Mouse (Mus musculus) common myeloid progenitor, adult 5-6 weeks (primary cell): ENCODE results near the gene Hoxd4. TPM values are rescaled to one million over a fixed set of nuclear protein-coding genes. Genes with fewer than 3 reads are reported as not detected.

Source experiments
- ATAC-seq: replicated peaks from 2 replicates; pipeline ENCODE4 v1.8.0; 2016; ENCODE audit warnings: low read depth, mild to moderate bottlenecking, moderate TSS enrichment, inconsistent platforms; ENCODE audit not compliant: poor library complexity, severe bottlenecking
- total RNA-seq: library from RNA; stranded (forward); fragments of 200-1000, 187-1606 nt; gene quantifications from 2 replicates; pipeline ENCODE4 v1.2.3, GENCODE M21; 2017

The Hoxd4 gene
- total RNA-seq, 1 experiment from 2014 or later: not detected

DNA sequence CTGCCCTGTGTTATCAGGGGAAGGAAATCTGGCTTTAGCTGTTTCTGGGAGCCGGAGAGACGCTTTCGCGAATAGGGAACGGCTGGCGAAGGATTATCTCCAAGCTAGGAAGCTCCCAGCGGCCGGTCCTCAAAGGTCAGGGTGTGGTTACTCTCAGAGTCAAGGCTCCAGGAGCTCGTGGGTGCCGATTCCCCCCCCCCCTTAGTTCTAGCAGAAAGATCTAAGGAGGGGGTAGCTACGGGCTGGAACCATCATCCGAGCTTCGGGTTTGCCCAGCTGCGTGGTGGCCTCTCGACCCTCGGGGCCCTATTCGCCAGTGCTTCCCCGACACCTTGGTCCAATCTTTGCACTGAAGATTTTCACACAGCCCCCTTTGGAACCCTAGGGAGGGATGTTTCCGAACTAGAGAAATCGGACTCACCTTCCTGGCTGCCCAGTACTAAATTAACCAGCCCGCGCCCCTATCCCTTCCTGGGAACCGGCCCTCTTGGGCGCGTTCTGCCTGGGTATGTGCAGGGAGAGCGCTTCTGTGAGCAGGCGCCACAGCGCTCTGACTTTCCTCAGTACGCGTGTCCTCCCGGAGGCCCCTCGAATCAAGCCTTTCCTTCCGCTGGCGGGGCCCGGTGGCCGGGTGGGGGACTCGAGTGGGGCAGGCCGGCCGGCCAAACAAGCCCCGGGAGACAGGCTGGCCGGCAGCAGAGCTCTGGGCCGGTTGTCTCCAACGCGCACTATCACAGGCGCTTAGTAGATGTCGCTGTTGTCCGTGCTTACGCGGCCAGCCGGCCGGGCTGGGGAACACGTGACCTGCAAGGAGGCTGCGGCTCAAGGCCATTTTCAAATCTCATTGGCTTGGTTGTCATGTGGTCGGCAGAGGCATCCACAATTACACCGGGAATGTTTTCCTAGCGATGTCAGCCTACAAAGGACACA, 20.4 kb upstream of the Hoxd4 start, which contains the start of gene Hoxd10:
TSS of gene Hoxd10 (plus strand) at position 903 of the 930 bp plus-strand sequence.
- no peak for ATAC-seq

DNA sequence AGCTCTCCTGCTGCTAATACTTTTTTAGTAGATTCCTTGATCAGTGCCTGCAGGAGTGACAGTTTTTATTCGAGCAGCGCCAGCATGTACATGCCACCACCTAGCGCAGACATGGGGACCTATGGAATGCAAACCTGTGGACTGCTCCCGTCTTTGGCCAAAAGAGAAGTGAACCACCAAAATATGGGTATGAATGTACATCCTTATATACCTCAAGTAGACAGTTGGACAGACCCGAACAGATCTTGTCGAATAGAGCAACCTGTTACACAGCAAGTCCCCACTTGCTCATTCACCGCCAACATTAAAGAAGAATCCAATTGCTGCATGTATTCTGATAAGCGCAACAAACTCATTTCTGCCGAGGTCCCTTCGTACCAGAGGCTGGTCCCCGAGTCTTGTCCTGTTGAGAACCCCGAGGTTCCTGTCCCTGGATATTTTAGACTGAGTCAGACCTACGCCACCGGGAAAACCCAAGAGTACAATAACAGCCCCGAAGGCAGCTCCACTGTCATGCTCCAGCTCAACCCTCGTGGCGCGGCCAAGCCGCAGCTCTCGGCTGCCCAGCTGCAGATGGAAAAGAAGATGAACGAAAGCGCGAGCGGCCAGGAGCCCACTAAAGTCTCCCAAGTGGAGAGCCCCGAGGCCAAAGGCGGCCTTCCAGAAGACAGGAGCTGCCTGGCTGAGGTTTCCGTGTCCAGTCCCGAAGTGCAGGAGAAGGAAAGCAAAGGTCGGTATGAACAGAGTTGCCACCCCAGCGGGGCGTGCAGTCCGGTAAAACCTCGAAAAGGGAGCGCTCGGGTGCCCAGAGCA, 19.5 kb upstream of the Hoxd4 start:
- no peak for ATAC-seq

DNA sequence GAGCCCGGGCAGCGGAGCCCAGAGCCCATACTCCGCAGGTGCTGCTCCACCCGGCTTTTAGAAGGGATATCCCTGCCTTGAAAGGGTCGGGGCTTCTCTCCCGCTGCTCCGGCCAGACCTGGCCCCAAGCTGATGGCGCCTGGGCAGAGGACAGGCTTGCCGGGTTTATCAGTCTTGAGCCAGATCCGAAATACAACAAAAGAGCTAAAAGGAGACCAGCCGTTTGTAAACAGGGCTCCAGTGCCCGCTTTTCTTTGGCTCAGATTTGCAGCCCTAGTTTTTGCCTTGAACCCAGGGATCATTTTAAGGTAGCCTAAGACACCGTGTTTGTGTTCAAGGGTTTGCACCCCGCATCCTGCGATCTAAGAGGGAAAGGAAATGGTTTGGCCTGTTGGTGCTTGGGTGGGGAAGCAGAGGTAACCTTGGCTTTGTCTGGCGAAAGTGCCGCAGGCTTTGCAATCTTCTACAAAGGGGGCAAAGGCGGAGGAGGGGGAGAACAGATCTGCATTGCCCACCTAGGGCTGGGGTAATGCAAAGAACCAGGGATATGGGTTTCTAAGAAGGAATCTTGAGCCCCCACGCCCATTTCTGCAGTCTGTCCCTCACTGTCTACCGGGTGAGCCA, 18.8 kb upstream of the Hoxd4 start:
- no peak for ATAC-seq

DNA sequence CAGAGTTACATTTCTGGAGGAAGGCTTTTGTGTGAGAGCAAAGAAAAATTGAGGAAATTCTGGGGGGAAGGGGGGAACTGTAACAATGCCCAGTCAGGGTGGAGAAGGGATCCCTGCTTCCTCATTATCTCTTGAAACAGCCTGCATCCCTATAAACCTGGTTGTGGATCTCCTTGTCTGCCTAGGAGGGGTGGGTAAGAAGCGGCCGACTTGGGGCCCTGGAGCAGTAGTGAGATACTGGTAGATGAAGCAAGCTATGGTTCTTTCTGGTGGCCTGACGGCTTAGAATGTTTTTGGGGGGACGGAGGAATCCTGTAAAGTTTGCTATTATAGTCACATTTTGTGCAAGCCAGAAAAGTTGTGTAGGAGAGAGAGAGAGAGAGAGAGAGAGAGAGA, 18.3 kb upstream of the Hoxd4 start:
- ATAC-seq: no peak

DNA sequence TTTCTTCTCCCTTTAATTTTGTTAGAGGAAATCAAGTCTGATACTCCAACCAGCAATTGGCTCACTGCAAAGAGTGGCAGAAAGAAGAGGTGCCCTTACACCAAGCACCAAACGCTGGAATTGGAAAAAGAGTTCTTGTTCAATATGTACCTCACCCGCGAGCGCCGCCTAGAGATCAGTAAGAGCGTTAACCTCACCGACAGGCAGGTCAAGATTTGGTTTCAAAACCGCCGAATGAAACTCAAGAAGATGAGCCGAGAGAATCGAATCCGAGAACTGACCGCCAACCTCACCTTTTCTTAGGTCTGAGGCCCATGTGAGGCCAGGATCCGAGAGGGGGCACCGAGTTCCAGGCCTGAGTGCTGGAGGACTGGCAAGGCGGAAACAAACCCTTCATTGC, 17.7 kb upstream of the Hoxd4 start:
- ATAC-seq: no peak

DNA sequence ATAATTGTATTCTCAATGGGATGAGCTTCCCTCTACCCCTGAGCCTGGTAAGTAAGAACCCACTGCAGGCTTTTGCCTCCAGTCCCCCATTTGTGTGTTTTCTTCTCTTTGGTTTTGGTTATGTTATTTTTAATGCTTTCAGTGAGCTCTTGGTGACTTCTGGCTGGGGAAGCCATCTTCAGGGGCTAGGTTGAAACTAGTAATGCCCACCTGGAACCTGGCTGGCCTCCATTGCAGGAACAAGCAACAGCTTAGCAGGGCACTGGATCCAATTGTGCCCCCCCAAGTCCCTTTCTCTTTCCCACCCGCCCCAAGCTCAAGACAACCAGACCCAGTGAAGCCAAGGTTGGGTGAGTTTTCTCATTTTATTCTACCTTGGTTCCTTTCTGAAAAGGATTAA, 16.3 kb upstream of the Hoxd4 start:
- ATAC-seq: no peak

DNA sequence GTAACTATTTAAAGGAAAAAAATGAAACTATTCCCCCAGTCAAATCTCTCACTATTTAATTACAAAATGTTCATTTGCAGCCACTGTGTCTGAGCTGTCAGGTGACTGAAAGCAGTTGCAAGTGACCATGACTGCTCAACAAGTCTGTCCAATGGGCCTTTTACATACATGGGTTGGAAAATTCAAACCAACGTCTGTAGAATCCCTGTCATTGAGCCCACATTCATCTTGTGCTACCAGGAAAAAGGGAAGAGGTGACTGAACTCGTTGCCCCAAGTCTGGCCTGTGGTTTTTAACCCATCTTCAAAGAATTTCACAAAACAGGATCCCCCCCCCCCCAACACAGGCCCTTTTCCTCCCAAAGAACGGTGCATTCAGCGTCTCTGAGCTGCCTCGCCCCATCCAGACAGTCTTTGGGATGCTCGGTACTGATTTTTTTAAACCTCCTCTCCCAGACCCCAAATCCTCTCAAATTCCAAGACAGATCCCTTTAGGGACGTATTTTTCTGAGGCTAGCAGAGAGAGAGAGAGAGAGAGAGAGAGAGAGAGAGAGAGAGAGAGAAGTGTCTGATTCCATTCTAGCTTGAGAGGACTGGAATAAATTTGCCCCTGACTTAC, 15.8 kb upstream of the Hoxd4 start:
- ATAC-seq: no peak

DNA sequence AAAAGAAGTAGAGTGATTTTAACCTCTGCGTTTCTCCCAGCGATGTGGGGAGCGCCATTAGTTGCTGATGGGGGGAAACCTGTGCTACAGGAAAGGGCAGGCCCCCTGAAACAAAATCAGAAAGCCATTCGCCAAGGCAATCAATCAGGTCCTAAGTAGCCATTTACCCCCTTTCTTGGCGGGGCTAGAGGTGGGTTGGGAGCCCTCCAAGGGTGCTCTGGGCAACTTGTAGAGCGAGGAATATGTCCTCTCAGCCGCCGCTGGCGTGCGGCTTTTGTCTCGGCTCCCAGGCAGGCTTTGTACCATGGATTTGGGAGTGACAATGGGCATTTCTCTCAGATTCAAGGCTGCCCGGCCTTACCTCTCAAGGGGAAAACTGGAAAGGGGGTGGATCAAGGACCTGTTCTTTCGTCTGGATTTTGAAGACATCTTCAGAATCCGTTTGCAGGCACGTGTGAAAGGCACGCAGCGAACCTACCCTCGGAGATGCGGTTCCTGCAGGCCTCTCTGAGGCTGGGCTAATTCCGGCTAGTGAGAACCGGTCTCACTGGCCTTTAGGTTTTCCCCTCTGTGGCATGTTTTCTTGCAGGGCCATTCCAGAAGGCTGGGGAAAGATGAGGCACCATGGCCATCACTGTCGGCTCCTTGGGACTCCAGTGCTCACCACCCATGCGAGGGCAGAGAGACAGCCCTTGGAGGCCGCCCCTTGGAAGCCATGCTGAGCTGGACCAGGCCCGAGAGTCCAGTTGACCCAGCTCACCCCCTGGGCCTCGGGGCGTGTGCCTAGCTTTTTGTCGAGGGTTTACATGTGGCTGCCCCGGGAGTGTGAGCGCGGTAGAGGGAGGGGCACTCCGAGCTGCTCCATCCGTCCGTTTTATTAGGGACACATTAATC, 15.0 kb upstream of the Hoxd4 start:
- ATAC-seq: no peak

DNA sequence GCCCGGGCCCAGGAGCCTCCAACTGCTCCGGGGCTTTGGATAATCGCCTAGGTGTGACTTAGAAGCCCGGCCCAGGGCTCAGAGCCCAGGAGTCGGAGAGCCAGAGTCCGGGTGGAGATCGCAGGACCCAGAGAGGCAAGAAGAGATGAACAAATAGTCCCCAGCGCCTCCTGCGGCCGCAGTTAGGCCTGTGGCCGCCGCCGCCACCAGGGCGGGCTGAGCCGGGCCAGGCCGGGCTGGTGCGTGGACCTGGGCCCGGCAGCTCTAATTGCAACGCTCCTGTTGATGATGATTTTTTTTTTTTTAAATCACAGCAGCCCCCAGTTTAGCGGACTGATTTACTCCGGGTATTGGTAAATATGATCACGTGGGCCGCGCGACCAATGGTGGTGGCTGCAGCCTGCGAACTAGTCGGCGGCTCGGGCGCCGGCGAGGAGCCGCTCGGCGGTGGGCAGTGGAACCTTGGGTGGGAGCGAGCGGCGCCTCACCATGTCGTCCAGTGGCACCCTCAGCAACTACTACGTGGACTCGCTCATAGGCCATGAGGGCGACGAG, 14.1 kb upstream of the Hoxd4 start, which contains the start of gene Hoxd9:
TSS of gene Hoxd9 (plus strand) at position 161 of the 555 bp plus-strand sequence.
- 0 out of 2 replicates have a peak, but pooled peaks have one; percentile 33 for ATAC-seq

DNA sequence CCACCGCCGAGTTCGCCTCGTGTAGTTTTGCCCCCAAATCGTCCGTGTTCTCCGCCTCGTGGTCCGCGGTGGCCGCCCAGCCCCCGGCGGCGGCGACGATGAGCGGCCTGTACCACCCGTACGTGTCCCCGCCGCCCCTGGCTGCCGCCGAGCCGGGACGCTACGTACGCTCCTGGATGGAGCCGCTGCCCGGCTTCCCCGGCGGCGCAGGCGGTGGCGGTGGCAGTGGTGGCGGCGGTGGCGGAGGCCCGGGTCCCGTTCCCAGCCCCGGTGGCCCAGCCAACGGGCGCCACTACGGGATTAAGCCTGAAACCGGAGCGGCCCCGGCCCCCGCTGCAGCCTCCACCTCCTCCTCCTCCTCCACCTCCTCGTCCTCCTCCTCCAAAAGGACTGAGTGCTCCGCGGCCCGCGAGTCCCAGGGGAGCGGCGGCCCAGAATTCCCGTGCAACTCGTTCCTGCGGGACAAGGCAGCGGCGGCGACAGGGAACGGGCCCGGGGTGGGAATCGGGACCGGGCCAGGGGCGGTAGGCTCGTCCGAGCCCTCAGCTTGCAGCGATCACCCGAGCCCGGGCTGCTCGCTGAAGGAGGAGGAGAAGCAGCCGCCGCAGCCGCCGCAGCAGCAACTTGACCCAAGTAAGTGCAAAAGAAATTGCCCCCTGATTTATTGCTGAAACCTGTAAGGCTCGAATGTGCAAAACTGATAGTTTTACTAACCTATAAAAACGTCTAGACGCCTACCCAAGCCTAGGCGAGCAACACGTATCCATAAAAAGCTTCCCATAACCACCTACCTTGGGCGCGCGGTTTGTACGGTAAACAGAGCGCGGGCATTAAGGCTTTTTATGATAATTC, 13.3 kb upstream of the Hoxd4 start:
- no peak for ATAC-seq

DNA sequence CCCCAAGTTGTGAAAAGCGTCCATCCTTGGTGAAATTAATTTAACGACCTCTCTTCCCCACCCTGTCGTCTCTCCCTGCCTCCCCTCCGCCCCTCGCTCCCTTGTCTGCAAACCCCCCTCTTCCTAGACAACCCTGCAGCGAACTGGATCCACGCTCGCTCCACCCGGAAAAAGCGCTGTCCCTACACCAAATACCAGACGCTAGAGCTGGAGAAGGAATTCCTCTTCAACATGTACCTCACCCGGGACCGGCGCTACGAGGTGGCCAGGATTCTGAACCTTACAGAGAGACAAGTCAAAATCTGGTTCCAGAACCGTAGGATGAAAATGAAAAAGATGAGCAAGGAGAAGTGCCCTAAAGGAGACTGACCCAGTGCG, 12.7 kb upstream of the Hoxd4 start:
- ATAC-seq: no peak

DNA sequence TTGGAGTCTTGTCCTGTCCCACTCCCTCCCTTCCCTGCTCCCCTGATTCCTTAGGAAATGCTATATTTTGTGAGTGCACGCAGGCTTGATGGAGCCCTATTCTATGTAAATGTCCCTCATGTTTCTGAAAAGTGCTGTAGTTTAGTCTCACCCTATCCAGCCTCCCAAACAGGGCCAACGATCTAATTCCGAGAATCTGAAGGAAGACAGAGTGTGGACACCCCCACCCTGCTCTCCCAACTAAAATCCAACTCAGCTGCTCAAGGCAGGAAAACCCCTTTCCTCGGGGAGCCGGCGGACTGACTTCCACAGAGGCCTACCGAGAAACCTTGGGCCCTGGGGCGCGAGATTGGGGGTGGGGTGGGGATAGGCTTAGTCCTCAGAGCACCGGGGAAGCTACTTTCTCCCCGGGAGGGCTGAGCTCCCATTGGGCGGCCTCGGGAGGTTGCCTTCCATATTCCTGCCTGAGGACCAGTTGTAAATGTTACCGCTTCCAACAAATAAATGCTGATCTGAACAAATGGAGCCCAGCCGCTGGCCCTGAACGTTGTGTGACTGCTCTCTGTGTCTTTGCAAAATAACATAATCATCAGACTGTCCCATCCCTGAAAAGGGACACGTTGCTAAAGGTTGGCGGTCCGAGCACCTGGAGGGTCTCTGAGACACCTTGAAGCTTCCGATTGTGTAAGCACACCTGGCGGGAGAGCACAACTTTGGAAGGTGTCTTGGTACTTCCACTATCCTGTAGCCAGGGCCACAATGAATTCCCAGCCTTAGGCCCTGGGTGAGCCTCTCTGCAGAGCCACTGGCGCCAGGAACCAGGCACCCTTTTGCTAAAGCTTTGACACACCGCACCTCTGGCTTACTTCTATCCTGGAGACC, 11.8 kb upstream of the Hoxd4 start:
- no peak for ATAC-seq

DNA sequence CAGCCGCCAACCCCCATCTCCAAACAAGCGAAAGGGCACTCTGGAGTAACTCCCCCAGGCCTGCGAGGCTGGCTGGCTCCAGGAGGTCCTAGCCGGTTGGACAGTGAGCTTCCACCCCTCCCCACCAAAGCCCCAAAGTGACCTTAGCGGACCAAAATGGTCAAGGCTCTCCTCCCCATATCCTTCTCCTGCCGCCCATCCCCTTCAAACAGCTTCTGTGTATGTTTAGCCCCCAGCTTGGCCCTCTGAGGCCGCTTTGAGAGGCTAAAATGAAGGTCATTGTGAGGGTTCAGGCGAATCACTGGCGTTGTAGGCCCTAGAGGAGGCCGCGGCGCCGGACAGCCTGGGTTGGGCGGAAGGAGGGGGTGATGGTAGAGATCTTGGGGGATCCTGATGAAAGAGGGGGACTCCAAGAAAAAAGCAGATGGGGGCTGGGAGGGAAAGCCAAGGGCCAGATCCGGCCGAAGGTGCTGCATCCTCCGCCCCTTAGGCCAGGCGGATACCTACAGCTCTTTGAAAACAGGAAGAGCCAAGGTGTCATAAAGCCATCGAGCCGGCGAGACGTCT, 11.1 kb upstream of the Hoxd4 start:
- ATAC-seq: no peak

DNA sequence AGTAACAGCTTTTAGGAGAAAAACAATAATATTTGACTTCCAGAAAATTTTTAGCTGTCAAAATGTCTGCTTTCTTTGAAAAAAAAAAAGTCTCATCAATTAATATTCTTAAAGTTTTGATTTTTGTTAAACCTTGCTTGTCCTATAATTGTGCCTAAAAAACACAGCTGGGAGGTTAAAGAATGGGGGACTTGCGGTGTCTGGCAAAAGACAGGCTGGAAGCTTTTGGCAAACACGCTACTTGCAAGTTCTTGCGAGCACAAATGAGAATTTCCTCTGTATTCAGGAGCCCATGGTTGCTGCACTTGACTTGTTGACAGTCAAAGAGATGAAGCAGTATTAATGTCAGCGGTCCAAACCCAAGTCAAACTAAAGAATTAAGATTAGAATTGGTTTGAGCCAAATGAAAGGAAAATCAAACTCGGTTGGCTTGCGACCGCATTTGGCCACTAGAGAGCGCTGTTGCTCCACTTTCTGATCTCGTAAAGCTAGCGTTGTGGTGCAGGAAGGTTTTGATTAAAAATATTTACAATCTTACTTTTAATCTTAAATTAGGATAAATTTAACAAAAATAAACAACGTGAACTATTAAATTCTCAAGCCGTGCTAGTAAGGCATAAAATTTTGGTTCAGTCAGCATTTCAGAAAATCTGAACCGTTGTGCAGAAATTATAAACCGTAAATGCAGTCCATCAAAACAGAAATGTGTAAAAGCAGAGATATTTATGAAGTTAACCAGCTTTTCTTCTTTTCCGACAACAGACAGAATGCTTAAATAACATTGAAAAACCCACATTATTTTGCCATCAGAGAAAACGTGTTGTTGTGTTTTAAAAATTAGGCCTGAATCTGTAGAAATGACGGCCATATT, 9.5 kb upstream of the Hoxd4 start:
- ATAC-seq: peak; percentile 31; the same call in 1 of the 2 replicates

DNA sequence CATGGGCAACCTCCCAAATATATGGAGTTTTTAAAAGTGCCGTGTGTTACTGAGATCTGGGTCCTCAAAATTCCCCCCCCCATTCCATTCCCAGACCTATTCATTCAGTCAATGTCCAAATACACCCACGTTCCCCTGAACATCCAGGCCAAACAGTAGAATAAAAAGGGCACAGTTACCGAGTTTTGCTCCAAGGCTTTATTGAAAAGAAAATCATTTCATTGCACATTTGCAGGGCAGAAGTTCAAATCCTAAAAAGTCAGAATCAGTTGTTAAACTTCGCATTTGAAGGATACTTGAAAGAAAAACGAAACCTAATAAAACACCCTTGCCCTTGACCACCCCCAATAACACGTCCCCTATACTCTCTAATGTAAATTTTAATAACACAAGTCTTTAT, 8.9 kb upstream of the Hoxd4 start:
- no peak for ATAC-seq

DNA sequence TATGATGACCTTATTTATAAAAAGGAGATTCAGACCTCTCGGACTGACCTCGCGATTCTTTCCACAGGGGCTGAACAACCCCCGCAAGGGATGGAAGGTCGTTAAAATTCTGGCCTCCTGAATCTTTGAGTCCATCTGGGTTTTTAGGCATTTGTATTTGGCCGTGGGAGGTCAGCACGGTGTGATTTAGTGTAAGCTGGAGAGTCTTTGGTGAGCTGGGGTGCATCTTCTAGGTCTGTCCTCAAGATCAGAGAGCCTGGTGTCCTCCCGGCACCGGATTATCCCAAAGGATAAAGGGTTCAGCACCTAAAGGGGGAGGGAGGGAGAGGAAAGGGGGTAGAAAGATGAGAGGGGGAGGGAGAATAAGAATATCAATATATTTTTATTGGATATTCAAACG, 8.4 kb upstream of the Hoxd4 start:
- no peak for ATAC-seq
